Mouse (Mus musculus) common myeloid progenitor, adult 5-6 weeks (primary cell): ENCODE measurements at regions not wholly inside any gene's neighbourhood (a gene's known extent, or its start where the extent isn't known, plus 50 kb on each side); places are given as distances from the start of the nearest gene placed in this dataset.

Experiments used
- ATAC-seq: replicated peaks from 2 replicates; pipeline ENCODE4 v1.8.0; 2016; ENCODE audit warnings: low read depth, mild to moderate bottlenecking, moderate TSS enrichment, inconsistent platforms; ENCODE audit not compliant: poor library complexity, severe bottlenecking

DNA sequence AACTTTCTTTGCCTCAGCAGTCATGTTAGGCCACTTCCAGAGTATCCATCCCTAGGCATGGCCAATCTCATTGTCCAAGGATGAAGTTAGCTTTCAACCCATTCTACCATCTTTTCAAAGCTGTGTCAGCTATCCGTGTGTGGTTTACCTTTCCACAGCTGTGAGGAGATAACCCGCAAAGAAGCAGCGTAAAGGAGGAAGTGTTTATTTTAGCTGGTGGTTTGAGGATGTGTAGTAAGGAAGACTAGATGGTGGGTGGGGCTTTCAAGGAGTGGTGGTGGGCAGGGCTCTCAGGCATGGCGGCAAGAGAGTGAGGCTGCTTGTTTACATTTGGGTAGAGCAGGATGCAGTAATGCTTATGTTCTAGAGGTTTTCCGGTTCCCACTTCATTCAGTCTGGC lies 52.4 kb upstream of the Kcne2 start:
- ATAC-seq: peak; percentile 81

DNA sequence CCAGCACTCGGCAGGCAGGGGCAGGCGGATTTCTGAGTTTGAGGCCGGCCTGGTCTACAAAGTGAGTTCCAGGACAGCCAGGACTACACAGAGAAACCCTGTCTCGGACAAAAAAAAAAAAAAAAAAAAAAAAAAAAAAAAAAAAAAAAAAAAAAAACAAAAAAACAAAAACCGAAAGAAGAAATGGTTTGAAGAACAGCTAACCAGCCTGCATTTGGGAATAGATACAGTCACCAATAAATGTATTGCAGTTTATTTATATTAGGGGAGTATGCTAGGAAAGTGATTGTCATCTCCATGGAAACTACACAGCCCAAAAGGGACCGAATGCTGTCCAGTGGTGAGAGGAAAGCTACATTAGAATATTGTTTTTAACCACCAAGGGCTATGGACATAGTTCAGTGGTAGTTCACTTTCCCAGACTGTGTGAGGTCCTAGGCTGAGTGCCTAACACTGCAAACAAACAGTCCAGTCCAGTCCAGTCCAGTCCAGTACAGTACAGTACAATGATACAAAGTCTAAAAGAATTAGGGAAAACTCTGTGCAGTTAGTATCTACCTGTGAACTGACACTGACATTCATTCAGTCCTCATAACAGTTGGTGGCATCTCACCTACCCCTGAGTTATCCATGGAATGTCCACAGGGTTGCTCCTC lies 50.1 kb upstream of the Kcne2 start:
- ATAC-seq: no peak
